Mouse (Mus musculus): ENCODE data around the gene D930020B18Rik. TPM values are rescaled to one million over a fixed set of nuclear protein-coding genes. Genes with fewer than 3 reads are reported as not detected.

The D930020B18Rik gene
- total RNA-seq (2014; rRNA removed) (not detected in 2 replicates), polyA plus RNA-seq (2012; rRNA removed) (not detected in 2 replicates)

- Histone ChIP-seq H3K9ac (ENCODE audit: low read depth, low read length) (no peak within 1 kb of the TSS), H3K4me1 (ENCODE audit: control insufficient read depth, insufficient read depth, low read length) (peaks cover 10% of the 10 kb centered on the region; the same call in 1 of the 2 replicates), H3K27me3 (ENCODE audit: control insufficient read depth, insufficient read depth, low read length) (peaks cover 13% of the 10 kb centered on the region), H3K27ac (replicated peaks; ENCODE audit: insufficient read depth, low read depth, low read length) (no peak within 1 kb of the TSS), H3K4me3 (ENCODE audit: insufficient read depth, low read depth, low read length) (peak within 1 kb of the TSS; percentile 61; the same call in 1 of the 2 replicates), H3K79me2 (ENCODE audit: control insufficient read depth, insufficient read depth, low read length) (no peaks in the 10 kb centered on the region), H3K36me3 (ENCODE audit: control insufficient read depth, insufficient read depth, low read length) (no peaks in the 10 kb centered on the region)
- no peak for DNase-seq (ENCODE audit: extremely low read depth, low read depth, low spot score)
- no peak for TF ChIP-seq POLR2A (IDR thresholded peaks at IDR 0.05; ENCODE audit: extremely low read depth, insufficient read depth, low read length)
- TF ChIP-seq CTCF (IDR thresholded peaks at IDR 0.05; ENCODE audit: low read depth, low read length): no peak
- WGBS: 2% methylated on average over 69 of the region's 69 CpGs
Observed at GRCm38 (mm10) chr10:121641272-121642053, at the start of gene D930020B18Rik. Gene D930020B18Rik, plus strand, starts transcription at chr10:121641588.

GRCm38 (mm10) chr10:121596580-121596979 is 44.8 kb upstream of the D930020B18Rik start:
- Histone ChIP-seq H3K27ac (replicated peaks; ENCODE audit: insufficient read depth, low read depth, low read length) (no peak overlapping the region), H3K79me2 (ENCODE audit: control insufficient read depth, insufficient read depth, low read length) (no peaks in the 10 kb centered on the region), H3K9ac (ENCODE audit: low read depth, low read length) (no peak overlapping the region), H3K4me3 (ENCODE audit: insufficient read depth, low read depth, low read length) (no peak overlapping the region), H3K27me3 (ENCODE audit: control insufficient read depth, insufficient read depth, low read length) (no peaks in the 10 kb centered on the region), H3K4me1 (ENCODE audit: control insufficient read depth, insufficient read depth, low read length) (no peaks in the 10 kb centered on the region), H3K36me3 (ENCODE audit: control insufficient read depth, insufficient read depth, low read length) (peaks cover 56% of the 10 kb centered on the region; the same call in 1 of the 2 replicates)
- no peak for TF ChIP-seq CTCF (IDR thresholded peaks at IDR 0.05; ENCODE audit: low read depth, low read length)
- TF ChIP-seq POLR2A (IDR thresholded peaks at IDR 0.05; ENCODE audit: extremely low read depth, insufficient read depth, low read length): no peak
- 83% methylated on average over 9 of the region's 9 CpGs for WGBS
- peak; percentile 29 for DNase-seq (ENCODE audit: extremely low read depth, low read depth, low spot score)

- 81% methylated on average over 6 of the region's 6 CpGs for WGBS
- Histone ChIP-seq H3K79me2 (ENCODE audit: control insufficient read depth, insufficient read depth, low read length) (no peaks in the 10 kb centered on the region), H3K27ac (replicated peaks; ENCODE audit: insufficient read depth, low read depth, low read length) (no peak overlapping the region), H3K9ac (ENCODE audit: low read depth, low read length) (no peak overlapping the region), H3K4me1 (ENCODE audit: control insufficient read depth, insufficient read depth, low read length) (no peaks in the 10 kb centered on the region), H3K4me3 (ENCODE audit: insufficient read depth, low read depth, low read length) (no peak overlapping the region), H3K27me3 (ENCODE audit: control insufficient read depth, insufficient read depth, low read length) (no peaks in the 10 kb centered on the region), H3K36me3 (ENCODE audit: control insufficient read depth, insufficient read depth, low read length) (peaks cover 59% of the 10 kb centered on the region; the same call in 1 of the 2 replicates)
- TF ChIP-seq POLR2A (IDR thresholded peaks at IDR 0.05; ENCODE audit: extremely low read depth, insufficient read depth, low read length): no peak
- TF ChIP-seq CTCF (IDR thresholded peaks at IDR 0.05; ENCODE audit: low read depth, low read length): no peak
- DNase-seq (ENCODE audit: extremely low read depth, low read depth, low spot score): no peak
Observed at GRCm38 (mm10) chr10:121601272-121601671, 40.1 kb upstream of the D930020B18Rik start.

GRCm38 (mm10) chr10:121603556-121603955 is 37.8 kb upstream of the D930020B18Rik start:
- Histone ChIP-seq H3K27ac (replicated peaks; ENCODE audit: insufficient read depth, low read depth, low read length) (no peak overlapping the region), H3K36me3 (ENCODE audit: control insufficient read depth, insufficient read depth, low read length) (peaks cover 58% of the 10 kb centered on the region), H3K27me3 (ENCODE audit: control insufficient read depth, insufficient read depth, low read length) (no peaks in the 10 kb centered on the region), H3K4me3 (ENCODE audit: insufficient read depth, low read depth, low read length) (no peak overlapping the region), H3K4me1 (ENCODE audit: control insufficient read depth, insufficient read depth, low read length) (no peaks in the 10 kb centered on the region), H3K79me2 (ENCODE audit: control insufficient read depth, insufficient read depth, low read length) (no peaks in the 10 kb centered on the region), H3K9ac (ENCODE audit: low read depth, low read length) (no peak overlapping the region)
- WGBS: 88% methylated on average over 4 of the region's 4 CpGs
- TF ChIP-seq POLR2A (IDR thresholded peaks at IDR 0.05; ENCODE audit: extremely low read depth, insufficient read depth, low read length) (no peak), CTCF (IDR thresholded peaks at IDR 0.05; ENCODE audit: low read depth, low read length) (no peak)
- no peak for DNase-seq (ENCODE audit: extremely low read depth, low read depth, low spot score)

GRCm38 (mm10) chr10:121604632-121605344 is 36.6 kb upstream of the D930020B18Rik start:
- Histone ChIP-seq H3K27ac (replicated peaks; ENCODE audit: insufficient read depth, low read depth, low read length) (no peak overlapping the region), H3K9ac (ENCODE audit: low read depth, low read length) (no peak overlapping the region), H3K4me1 (ENCODE audit: control insufficient read depth, insufficient read depth, low read length) (no peaks in the 10 kb centered on the region), H3K79me2 (ENCODE audit: control insufficient read depth, insufficient read depth, low read length) (no peaks in the 10 kb centered on the region), H3K36me3 (ENCODE audit: control insufficient read depth, insufficient read depth, low read length) (peaks cover 61% of the 10 kb centered on the region), H3K4me3 (ENCODE audit: insufficient read depth, low read depth, low read length) (no peak overlapping the region), H3K27me3 (ENCODE audit: control insufficient read depth, insufficient read depth, low read length) (no peaks in the 10 kb centered on the region)
- WGBS: 70% methylated on average over 13 of the region's 13 CpGs
- DNase-seq (ENCODE audit: extremely low read depth, low read depth, low spot score): peak; percentile 36
- TF ChIP-seq POLR2A (IDR thresholded peaks at IDR 0.05; ENCODE audit: extremely low read depth, insufficient read depth, low read length): no peak
- no peak for TF ChIP-seq CTCF (IDR thresholded peaks at IDR 0.05; ENCODE audit: low read depth, low read length)
